Mouse (Mus musculus) urinary bladder, adult 18-20 months (tissue): ENCODE data around the gene Nr1h4.
A peak's percentile ranks its signal among the peaks of the same experiment; 100 is the strongest.

ENCODE experiments used
- DNase-seq, 2 experiments: peaks; one replicate each; pipeline ENCODE4 v3.0.0; 2022; ENCODE audit warnings: low spot score in 2 of 2, mixed read lengths in 2 of 2

Nr1h4 gene

GRCm38 (mm10) chr10:89434509-89435210 lies 98.7 kb downstream of the Nr1h4 start:
- DNase-seq, result no peak

GRCm38 (mm10) chr10:89432743-89433142 lies 100.6 kb downstream of the Nr1h4 start:
- DNase-seq, result no peak

- no peak for DNase-seq
Observed at GRCm38 (mm10) chr10:89430751-89431150, 102.6 kb downstream of the Nr1h4 start.

GRCm38 (mm10) chr10:89424800-89425393 lies 108.5 kb downstream of the Nr1h4 start:
- no peak for DNase-seq

GRCm38 (mm10) chr10:89424217-89424616 lies 109.2 kb downstream of the Nr1h4 start:
- peak in 1 of 2 experiments; percentile 36 for DNase-seq

GRCm38 (mm10) chr10:89423164-89423778 lies 110.1 kb downstream of the Nr1h4 start:
- DNase-seq, result no peak

GRCm38 (mm10) chr10:89422504-89423158 lies 110.8 kb downstream of the Nr1h4 start:
- DNase-seq, result no peak

GRCm38 (mm10) chr10:89417966-89418365 lies 115.4 kb downstream of the Nr1h4 start:
- no peak for DNase-seq

- no peak for DNase-seq
Observed at GRCm38 (mm10) chr10:89415478-89415877, 117.9 kb downstream of the Nr1h4 start.

- DNase-seq, result no peak
Observed at GRCm38 (mm10) chr10:89407551-89407950, 125.8 kb downstream of the Nr1h4 start.

GRCm38 (mm10) chr10:89406733-89407484 lies 126.5 kb downstream of the Nr1h4 start:
- no peak for DNase-seq

- no peak for DNase-seq
Observed at GRCm38 (mm10) chr10:89404936-89405335, 128.4 kb downstream of the Nr1h4 start.
